Mouse (Mus musculus): ENCODE data around the gene Reg3a. TPM values are rescaled to one million over a fixed set of nuclear protein-coding genes. Genes with fewer than 3 reads are reported as not detected.
"Not testable (repeated sequence)": the region's sequence is repeated elsewhere in the genome, so short reads cannot be mapped to it uniquely, and the experiment has no call there.

Gene Reg3a
- polyA plus RNA-seq (2014; fragmentation: Nextera tagmentation; extraction: Ambion mirVana), result 0.25 TPM in 1 of 2 replicates, not detected in the other

- H3K9ac ChIP-seq (replicated peaks; ENCODE audit: low read depth, low read length), result no peak within 1 kb of the TSS
- H3K4me3 ChIP-seq (ENCODE audit: low read depth, low read length), result no peak within 1 kb of the TSS
- no peaks in the 10 kb centered on the region for H3K27me3 ChIP-seq (ENCODE audit: control insufficient read depth, insufficient read depth, low read length)
- no peaks in the 10 kb centered on the region for H3K36me3 ChIP-seq (ENCODE audit: control insufficient read depth, insufficient read depth, low read length)
- ATAC-seq (ENCODE audit: low read depth), result no peak
- no peaks in the 10 kb centered on the region for H3K9me3 ChIP-seq (ENCODE audit: control insufficient read depth, low read length)
- H3K4me1 ChIP-seq (ENCODE audit: control insufficient read depth, insufficient read depth, low read length), result no peaks in the 10 kb centered on the region
- H3K4me2 ChIP-seq (ENCODE audit: low read depth, low read length), result no peak within 1 kb of the TSS
- H3K27ac ChIP-seq (ENCODE audit: low read depth, low read length), result no peak within 1 kb of the TSS
These were observed at the start of gene Reg3a for GRCm38 (mm10) chr6:78380409-78380808. Reg3a (plus strand) TSS chr6:78380709.

GRCm38 (mm10) chr6:78331919-78332569 is 48.5 kb upstream of the Reg3a start:
- no peaks in the 10 kb centered on the region for H3K4me1 ChIP-seq (ENCODE audit: control insufficient read depth, insufficient read depth, low read length)
- H3K4me3 ChIP-seq (ENCODE audit: low read depth, low read length), result no peak overlapping the region
- H3K9ac ChIP-seq (replicated peaks; ENCODE audit: low read depth, low read length), result no peak overlapping the region
- no peak overlapping the region for H3K27ac ChIP-seq (ENCODE audit: low read depth, low read length)
- 40% methylated on average over 7 of the region's 7 CpGs for WGBS
- H3K4me2 ChIP-seq (ENCODE audit: low read depth, low read length), result no peak overlapping the region
- no peaks in the 10 kb centered on the region for H3K27me3 ChIP-seq (ENCODE audit: control insufficient read depth, insufficient read depth, low read length)
- H3K9me3 ChIP-seq (ENCODE audit: control insufficient read depth, low read length), result no peaks in the 10 kb centered on the region
- no peaks in the 10 kb centered on the region for H3K36me3 ChIP-seq (ENCODE audit: control insufficient read depth, insufficient read depth, low read length)
- peak; percentile 80; the same call in 1 of the 2 replicates for ATAC-seq (ENCODE audit: low read depth)

- no peaks in the 10 kb centered on the region for H3K9me3 ChIP-seq (ENCODE audit: control insufficient read depth, low read length)
- H3K36me3 ChIP-seq (ENCODE audit: control insufficient read depth, insufficient read depth, low read length), result no peaks in the 10 kb centered on the region
- no peaks in the 10 kb centered on the region for H3K27me3 ChIP-seq (ENCODE audit: control insufficient read depth, insufficient read depth, low read length)
- no peak overlapping the region for H3K4me2 ChIP-seq (ENCODE audit: low read depth, low read length)
- H3K27ac ChIP-seq (ENCODE audit: low read depth, low read length), result no peak overlapping the region
- H3K4me1 ChIP-seq (ENCODE audit: control insufficient read depth, insufficient read depth, low read length), result no peaks in the 10 kb centered on the region
- no peak for ATAC-seq (ENCODE audit: low read depth)
- no peak overlapping the region for H3K4me3 ChIP-seq (ENCODE audit: low read depth, low read length)
- no peak overlapping the region for H3K9ac ChIP-seq (replicated peaks; ENCODE audit: low read depth, low read length)
These were observed 40.2 kb upstream of the Reg3a start for GRCm38 (mm10) chr6:78340296-78340695.

GRCm38 (mm10) chr6:78341689-78342088 is 38.8 kb upstream of the Reg3a start:
- H3K4me1 ChIP-seq (ENCODE audit: control insufficient read depth, insufficient read depth, low read length), result no peaks in the 10 kb centered on the region
- no peaks in the 10 kb centered on the region for H3K9me3 ChIP-seq (ENCODE audit: control insufficient read depth, low read length)
- H3K4me2 ChIP-seq (ENCODE audit: low read depth, low read length), result no peak overlapping the region
- peak; percentile 21; the same call in 1 of the 2 replicates for ATAC-seq (ENCODE audit: low read depth)
- no peak overlapping the region for H3K4me3 ChIP-seq (ENCODE audit: low read depth, low read length)
- H3K27ac ChIP-seq (ENCODE audit: low read depth, low read length), result no peak overlapping the region
- WGBS, result 69% methylated on average over 2 of the region's 2 CpGs
- no peaks in the 10 kb centered on the region for H3K27me3 ChIP-seq (ENCODE audit: control insufficient read depth, insufficient read depth, low read length)
- H3K36me3 ChIP-seq (ENCODE audit: control insufficient read depth, insufficient read depth, low read length), result no peaks in the 10 kb centered on the region
- H3K9ac ChIP-seq (replicated peaks; ENCODE audit: low read depth, low read length), result no peak overlapping the region

- Histone ChIP-seq H3K4me2 (ENCODE audit: low read depth, low read length) (no peak overlapping the region), H3K27ac (ENCODE audit: low read depth, low read length) (no peak overlapping the region), H3K27me3 (ENCODE audit: control insufficient read depth, insufficient read depth, low read length) (no peaks in the 10 kb centered on the region), H3K9me3 (ENCODE audit: control insufficient read depth, low read length) (no peaks in the 10 kb centered on the region), H3K4me1 (ENCODE audit: control insufficient read depth, insufficient read depth, low read length) (no peaks in the 10 kb centered on the region), H3K9ac (replicated peaks; ENCODE audit: low read depth, low read length) (no peak overlapping the region), H3K4me3 (ENCODE audit: low read depth, low read length) (no peak overlapping the region), H3K36me3 (ENCODE audit: control insufficient read depth, insufficient read depth, low read length) (no peaks in the 10 kb centered on the region)
- 59% methylated on average over 2 of the region's 2 CpGs for WGBS
- no peak for ATAC-seq (ENCODE audit: low read depth)
These were observed 18.4 kb upstream of the Reg3a start for GRCm38 (mm10) chr6:78361971-78362563.

GRCm38 (mm10) chr6:78370357-78370756 is 10.2 kb upstream of the Reg3a start, which contains the start of gene Reg3b:
Reg3b (plus strand) TSS chr6:78370657.
- no peak within 1 kb of the TSS for H3K27ac ChIP-seq (ENCODE audit: low read depth, low read length)
- H3K4me2 ChIP-seq (ENCODE audit: low read depth, low read length), result no peak within 1 kb of the TSS
- no peak within 1 kb of the TSS for H3K4me3 ChIP-seq (ENCODE audit: low read depth, low read length)
- H3K9ac ChIP-seq (replicated peaks; ENCODE audit: low read depth, low read length), result no peak within 1 kb of the TSS
- no peaks in the 10 kb centered on the region for H3K36me3 ChIP-seq (ENCODE audit: control insufficient read depth, insufficient read depth, low read length)
- 90% methylated on average over 2 of the region's 2 CpGs for WGBS
- H3K4me1 ChIP-seq (ENCODE audit: control insufficient read depth, insufficient read depth, low read length), result no peaks in the 10 kb centered on the region
- no peaks in the 10 kb centered on the region for H3K9me3 ChIP-seq (ENCODE audit: control insufficient read depth, low read length)
- no peak for ATAC-seq (ENCODE audit: low read depth)
- H3K27me3 ChIP-seq (ENCODE audit: control insufficient read depth, insufficient read depth, low read length), result no peaks in the 10 kb centered on the region

GRCm38 (mm10) chr6:78378765-78379164 is 1.7 kb upstream of the Reg3a start, which contains the start of gene Reg3d:
Reg3d (minus strand) TSS chr6:78378865.
- ATAC-seq (ENCODE audit: low read depth), result no peak
- Histone ChIP-seq H3K4me2 (ENCODE audit: low read depth, low read length) (no peak within 1 kb of the TSS), H3K27me3 (ENCODE audit: control insufficient read depth, insufficient read depth, low read length) (no peaks in the 10 kb centered on the region), H3K4me1 (ENCODE audit: control insufficient read depth, insufficient read depth, low read length) (no peaks in the 10 kb centered on the region), H3K9ac (replicated peaks; ENCODE audit: low read depth, low read length) (no peak within 1 kb of the TSS), H3K27ac (ENCODE audit: low read depth, low read length) (no peak within 1 kb of the TSS), H3K36me3 (ENCODE audit: control insufficient read depth, insufficient read depth, low read length) (no peaks in the 10 kb centered on the region), H3K9me3 (ENCODE audit: control insufficient read depth, low read length) (no peaks in the 10 kb centered on the region), H3K4me3 (ENCODE audit: low read depth, low read length) (no peak within 1 kb of the TSS)
- WGBS, result 90% methylated on average over 2 of the region's 2 CpGs

- no peak for ATAC-seq (ENCODE audit: low read depth)
- WGBS, result 84% methylated on average over 3 of the region's 3 CpGs
- H3K4me2 ChIP-seq (ENCODE audit: low read depth, low read length), result no peak overlapping the region
- H3K36me3 ChIP-seq (ENCODE audit: control insufficient read depth, insufficient read depth, low read length), result no peaks in the 10 kb centered on the region
- no peak overlapping the region for H3K9ac ChIP-seq (replicated peaks; ENCODE audit: low read depth, low read length)
- no peaks in the 10 kb centered on the region for H3K27me3 ChIP-seq (ENCODE audit: control insufficient read depth, insufficient read depth, low read length)
- no peaks in the 10 kb centered on the region for H3K4me1 ChIP-seq (ENCODE audit: control insufficient read depth, insufficient read depth, low read length)
- no peak overlapping the region for H3K4me3 ChIP-seq (ENCODE audit: low read depth, low read length)
- no peaks in the 10 kb centered on the region for H3K9me3 ChIP-seq (ENCODE audit: control insufficient read depth, low read length)
- no peak overlapping the region for H3K27ac ChIP-seq (ENCODE audit: low read depth, low read length)
These were observed 5.1 kb downstream of the Reg3a start for GRCm38 (mm10) chr6:78385609-78386008.

GRCm38 (mm10) chr6:78395323-78395722 is 14.8 kb downstream of the Reg3a start, which contains the start of gene Reg2:
Reg2 (plus strand) TSS chr6:78395623.
- not testable (repeated sequence) for H3K27me3 ChIP-seq (ENCODE audit: control insufficient read depth, insufficient read depth, low read length); H3K27ac ChIP-seq (ENCODE audit: low read depth, low read length); H3K4me2 ChIP-seq (ENCODE audit: low read depth, low read length); ATAC-seq (ENCODE audit: low read depth); H3K4me3 ChIP-seq (ENCODE audit: low read depth, low read length); H3K4me1 ChIP-seq (ENCODE audit: control insufficient read depth, insufficient read depth, low read length); H3K36me3 ChIP-seq (ENCODE audit: control insufficient read depth, insufficient read depth, low read length); H3K9me3 ChIP-seq (ENCODE audit: control insufficient read depth, low read length); H3K9ac ChIP-seq (replicated peaks; ENCODE audit: low read depth, low read length)
- WGBS, result 98% methylated on average over 4 of the region's 17 CpGs

Data from neural tube, embryonic 14.5 days (tissue).